Mouse (Mus musculus) adrenal gland, adult 8-10 months (tissue): Measurements from ENCODE around the gene Ciao2a. TPM values are rescaled to one million over a fixed set of nuclear protein-coding genes. Genes with fewer than 3 reads are reported as not detected.

ENCODE experiments used
- DNase-seq: peaks from one replicate; pipeline ENCODE4 v3.0.0; 2022
- total RNA-seq, 4 experiments: library from RNA; stranded (reverse); gene quantifications; 2 replicates each; pipeline ENCODE4 v1.2.4; 2022

Ciao2a gene
- total RNA-seq = 10 to 100 TPM; 63.2 to 79.3 (median 71.1) TPM

DNA sequence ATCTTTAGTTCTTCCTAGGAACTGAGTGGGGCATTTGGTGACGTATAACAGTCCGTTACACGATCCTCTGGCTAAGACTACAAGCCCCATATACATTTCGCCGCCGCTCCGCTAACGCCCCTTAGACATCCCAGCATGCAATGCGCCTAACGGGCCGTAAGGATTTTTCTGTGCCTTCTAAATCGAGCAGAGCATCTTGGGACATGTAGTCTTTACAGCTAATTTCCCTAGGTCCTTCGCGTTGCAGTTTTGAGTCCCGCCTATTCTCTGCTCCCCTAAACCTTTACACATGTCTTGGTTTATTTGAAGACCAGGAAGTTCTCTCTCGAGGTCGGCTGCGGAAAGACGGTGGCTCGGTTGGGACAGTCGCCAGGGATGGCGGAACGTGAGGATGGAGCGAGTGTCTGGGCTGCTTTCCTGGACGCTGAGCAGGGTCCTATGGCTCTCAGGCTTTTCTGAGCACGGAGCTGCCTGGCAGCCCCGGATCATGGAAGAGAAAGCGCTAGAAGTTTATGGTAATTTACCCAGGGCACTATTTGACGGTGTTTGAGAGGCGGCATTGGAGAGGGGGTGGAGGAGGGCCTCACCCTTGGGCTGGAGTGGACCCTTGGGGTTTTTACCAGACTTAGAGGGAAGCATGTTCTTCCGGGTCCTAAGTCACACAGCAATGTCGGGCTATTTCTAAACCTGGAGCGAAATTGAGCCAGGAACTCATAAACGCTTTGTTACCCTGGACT is at the start of gene Ciao2a, which contains the start of gene Snx1:
Ciao2a (plus strand) TSS at position 156 of the 737 bp plus-strand sequence.
Snx1 (minus strand) TSS at position 132 of the 737 bp plus-strand sequence.
- DNase-seq = peak; percentile 94

GRCm38 (mm10) chr9:66078072-66078471 is 48.3 kb upstream of the Ciao2a start:
- no peak for DNase-seq

GRCm38 (mm10) chr9:66078493-66078892 is 47.9 kb upstream of the Ciao2a start:
- DNase-seq = no peak

DNA sequence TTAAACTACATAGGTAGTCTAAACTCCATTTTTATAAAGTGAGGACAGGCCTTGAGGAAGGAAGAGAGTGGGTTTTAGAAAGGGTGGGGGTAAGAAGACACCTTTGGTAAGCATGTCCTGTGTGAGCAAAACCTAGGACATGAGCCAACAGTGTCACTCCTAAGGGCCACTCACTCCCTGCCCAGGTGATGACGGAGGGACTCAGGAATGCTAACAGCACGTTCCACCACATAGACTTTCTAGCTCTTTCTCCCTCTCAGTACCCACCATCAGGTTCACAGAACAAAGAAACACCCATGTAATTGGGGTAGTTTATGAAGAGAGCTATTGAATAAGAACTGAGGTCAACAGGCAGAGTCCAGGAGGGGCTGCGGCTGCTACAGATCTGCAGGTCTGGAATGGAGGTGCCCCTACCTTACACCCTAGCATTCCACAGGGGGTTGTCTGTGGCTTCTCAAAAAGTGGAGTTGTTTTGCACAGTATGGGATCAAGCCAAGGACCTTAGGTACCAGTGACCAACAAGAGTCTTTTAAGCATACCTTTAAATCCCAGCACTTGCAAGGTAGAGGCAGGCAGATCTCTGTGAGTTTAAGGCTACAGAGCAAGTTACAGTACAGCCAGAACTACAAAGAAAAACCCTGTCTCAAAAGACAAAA is 45.5 kb upstream of the Ciao2a start:
- no peak for DNase-seq

- DNase-seq = no peak
Observed at GRCm38 (mm10) chr9:66081999-66082398, 44.4 kb upstream of the Ciao2a start.

DNA sequence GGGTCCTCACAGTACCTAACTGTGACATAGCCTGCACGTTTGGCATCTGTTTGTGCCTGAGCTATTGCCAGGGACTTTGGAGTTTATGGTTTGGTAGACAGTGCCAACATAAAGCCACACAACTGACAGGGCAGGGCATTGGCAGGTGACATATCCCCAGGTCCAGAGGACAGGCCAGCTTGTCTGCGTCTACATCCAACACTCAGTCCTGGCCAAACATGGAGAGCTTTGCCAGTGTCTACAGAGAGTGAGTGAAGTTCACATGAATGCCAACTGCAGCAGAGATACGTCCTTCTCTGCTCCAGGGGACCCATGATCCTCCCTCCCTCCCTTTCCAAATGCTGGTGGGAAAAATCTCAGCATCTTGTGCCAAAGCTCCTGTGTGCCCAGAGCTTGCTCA is 42.2 kb upstream of the Ciao2a start:
- DNase-seq = no peak

GRCm38 (mm10) chr9:66087062-66087461 is 39.3 kb upstream of the Ciao2a start:
- no peak for DNase-seq

DNA sequence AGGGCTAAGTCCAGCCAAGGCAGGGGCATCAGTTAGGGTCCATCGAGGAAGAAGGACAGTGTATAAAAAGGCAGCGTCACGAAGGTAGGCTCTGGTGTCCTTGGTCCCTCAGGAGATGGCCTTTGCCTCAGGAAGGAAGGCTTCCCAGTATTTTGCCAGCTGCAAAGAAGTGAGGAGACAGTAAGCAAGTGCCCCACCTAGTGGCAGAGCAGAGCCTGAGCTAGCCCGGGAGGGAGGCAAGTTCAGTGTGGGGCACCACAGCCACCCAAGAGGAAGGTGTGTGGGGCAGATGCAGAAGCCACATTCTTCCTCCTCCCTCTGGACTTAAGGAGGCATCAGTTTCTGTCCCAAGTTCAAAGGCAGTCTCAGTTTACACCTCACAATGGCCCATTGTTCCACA is 38.0 kb upstream of the Ciao2a start:
- peak; percentile 60 for DNase-seq

DNA sequence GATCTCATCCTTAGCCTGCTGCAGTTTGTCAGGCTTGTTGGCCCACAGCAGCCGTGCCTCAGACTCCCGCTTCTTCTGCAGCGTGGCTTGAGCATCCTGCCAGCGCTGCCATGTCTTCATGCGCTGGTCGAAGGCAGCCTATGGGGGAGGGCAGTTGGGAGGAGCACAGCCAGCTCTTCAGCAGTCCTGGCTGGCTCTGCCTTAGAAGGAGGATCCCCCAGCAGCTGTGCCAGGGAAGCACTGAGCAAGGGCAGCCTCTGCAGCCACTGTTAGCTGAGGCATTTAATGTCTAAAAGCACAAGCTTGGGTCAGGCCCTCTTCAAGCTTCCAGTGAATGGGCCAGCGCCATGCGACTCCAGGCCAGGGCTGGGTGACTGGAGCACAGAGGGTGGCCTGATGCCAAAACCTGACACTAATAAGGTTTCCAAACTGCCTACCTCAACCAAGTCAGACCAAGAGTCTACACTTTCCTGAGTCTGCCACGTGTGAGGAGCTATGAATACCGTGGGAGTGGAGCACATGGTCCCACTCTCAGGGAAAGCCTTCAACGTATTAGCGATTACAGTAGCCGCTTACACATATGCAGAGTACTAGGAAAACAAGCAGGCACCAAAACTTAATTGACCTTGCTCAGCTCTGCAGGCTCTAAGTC is 35.7 kb upstream of the Ciao2a start:
- DNase-seq = no peak

DNA sequence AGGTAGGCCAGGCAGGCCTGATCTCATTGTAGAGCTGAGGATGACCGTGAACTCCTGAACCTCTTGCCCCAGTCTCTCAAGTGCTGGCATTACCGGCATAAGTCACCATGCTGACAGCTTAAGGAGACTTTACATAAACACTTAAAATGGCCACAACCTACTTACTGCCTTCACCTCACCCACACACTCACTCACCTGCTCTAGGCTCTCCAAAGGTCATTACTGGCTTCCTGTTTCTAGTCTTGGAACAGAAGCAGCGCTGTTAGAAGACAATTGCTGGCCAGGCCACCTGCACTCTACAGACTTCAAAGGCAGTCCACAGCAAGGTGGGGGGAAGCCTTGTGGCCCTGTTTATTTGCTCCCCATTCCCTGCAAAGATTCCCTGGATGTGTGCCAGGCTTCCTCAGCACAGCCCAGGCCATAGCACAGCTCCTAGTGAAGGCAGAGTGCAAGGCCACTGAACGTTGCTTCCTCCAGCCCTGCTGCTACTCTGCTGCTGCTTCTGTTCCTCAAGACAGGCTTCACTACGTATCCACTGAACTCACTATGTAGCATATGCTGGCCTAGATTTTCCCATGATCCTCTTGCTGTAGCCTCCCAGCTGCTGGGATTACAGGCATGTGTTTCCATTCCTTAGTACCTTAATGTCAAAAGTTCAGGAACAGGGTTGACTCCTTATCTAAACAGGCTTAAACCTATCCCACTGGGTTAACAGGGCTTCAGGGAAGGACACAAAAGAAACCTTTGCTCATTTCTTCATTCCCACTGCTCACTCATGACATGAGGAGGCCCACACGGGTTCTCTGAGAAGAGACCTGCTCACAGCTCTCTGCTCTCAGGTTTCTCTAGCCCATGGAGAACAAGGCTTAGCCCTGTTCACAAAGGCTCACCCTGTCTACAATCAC is 34.8 kb upstream of the Ciao2a start:
- no peak for DNase-seq

GRCm38 (mm10) chr9:66092664-66093063 is 33.7 kb upstream of the Ciao2a start:
- DNase-seq = no peak

DNA sequence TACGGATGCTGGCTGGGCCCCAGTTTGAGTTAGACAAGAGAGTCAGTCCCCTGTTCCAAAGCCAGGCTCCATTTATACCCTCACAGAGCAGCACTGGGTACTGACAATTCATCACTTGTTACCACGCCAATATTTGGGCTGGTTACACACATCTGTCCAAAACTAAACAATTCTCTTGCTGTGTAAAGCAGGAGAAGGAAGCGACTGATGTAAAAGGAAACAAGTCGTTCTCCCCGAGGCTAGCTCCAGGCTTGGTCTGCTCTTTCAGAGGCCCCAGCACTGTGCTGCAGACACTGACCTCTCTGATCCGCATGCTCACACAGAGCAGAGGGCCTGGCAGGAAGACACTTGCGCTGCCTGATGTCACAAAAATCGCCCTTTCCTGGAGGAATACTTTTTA is 24.8 kb upstream of the Ciao2a start:
- no peak for DNase-seq

GRCm38 (mm10) chr9:66102668-66103067 is 23.7 kb upstream of the Ciao2a start:
- no peak for DNase-seq

- DNase-seq = no peak
Observed at GRCm38 (mm10) chr9:66104601-66105000, 21.8 kb upstream of the Ciao2a start.

GRCm38 (mm10) chr9:66105168-66105567 is 21.2 kb upstream of the Ciao2a start:
- no peak for DNase-seq

- DNase-seq = no peak
Observed at GRCm38 (mm10) chr9:66109574-66109973, 16.8 kb upstream of the Ciao2a start.

DNA sequence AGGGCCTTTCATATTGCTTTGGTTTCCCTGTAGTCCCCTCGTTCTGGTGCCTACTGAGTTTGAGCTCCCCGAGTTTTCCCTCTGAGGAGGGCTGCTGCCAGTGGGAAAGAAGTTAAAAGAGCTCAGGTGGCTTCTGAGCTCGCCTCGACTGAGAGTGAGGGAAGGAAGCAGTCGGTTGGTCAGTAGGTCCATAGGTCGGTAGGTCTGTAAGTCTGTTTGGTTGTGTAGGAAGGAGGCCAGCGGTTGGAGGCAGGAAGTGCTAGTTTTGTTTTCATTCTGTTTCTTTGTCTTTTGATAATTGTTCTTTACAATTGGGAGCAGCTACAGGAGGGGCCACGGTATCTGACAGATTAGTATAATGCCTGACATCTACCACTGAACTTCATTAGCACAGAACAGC is 16.3 kb upstream of the Ciao2a start:
- DNase-seq = no peak

GRCm38 (mm10) chr9:66110611-66111379 is 15.6 kb upstream of the Ciao2a start:
- DNase-seq = no peak

GRCm38 (mm10) chr9:66114341-66114740 is 12.1 kb upstream of the Ciao2a start:
- no peak for DNase-seq

GRCm38 (mm10) chr9:66116890-66117289 is 9.5 kb upstream of the Ciao2a start:
- peak; percentile 41 for DNase-seq

DNA sequence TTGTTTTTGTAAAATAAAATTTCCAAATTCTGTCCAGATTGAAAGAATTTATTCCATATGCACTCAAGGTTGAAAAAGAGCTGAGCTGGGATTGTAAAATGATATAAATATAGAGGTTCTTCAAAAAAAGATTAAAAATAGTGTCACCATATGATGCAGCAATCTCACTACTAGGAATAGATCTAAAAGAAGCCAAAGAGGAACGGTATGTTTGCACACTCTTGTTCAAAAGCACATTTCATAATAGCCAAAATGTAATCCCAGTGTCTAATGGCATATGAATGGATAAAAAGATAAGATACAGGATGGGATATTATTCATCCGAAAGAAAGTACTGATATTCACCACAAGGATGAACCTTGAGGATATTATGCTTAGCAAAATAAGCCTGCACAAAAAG is 6.9 kb upstream of the Ciao2a start:
- no peak for DNase-seq

GRCm38 (mm10) chr9:66120106-66120505 is 6.3 kb upstream of the Ciao2a start:
- DNase-seq = no peak
